Mouse (Mus musculus) right cerebral cortex, postnatal 4 days (tissue): ENCODE results near the gene Zfp652.

Experiments used
- DNase-seq: peaks from one replicate; pipeline ENCODE4 v3.0.0-alpha.2; 2022

The Zfp652 gene

DNA sequence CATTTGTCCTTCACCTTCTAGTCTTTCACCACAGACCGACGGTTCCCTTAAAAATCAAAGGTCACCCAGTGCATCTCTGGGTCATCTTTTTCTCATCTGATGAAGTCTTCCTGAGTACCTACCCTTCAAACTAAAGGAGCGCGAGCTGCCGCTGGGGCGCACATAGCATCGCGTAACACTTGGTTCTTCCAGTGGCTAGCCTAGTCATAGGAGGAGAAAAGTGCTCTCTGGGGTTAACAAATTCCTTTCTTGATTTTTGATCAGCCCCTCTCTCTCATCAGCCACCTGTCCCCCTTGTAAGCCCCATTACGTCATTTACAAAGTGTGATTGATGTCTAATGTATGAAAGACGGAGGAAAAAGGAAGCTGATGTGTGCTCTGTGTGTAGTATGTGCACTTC lies 56.7 kb downstream of the Zfp652 start:
- no peak for DNase-seq

- DNase-seq: peak; percentile 32
Observed at GRCm38 (mm10) chr11:95770720-95771364, 58.4 kb downstream of the Zfp652 start.

DNA sequence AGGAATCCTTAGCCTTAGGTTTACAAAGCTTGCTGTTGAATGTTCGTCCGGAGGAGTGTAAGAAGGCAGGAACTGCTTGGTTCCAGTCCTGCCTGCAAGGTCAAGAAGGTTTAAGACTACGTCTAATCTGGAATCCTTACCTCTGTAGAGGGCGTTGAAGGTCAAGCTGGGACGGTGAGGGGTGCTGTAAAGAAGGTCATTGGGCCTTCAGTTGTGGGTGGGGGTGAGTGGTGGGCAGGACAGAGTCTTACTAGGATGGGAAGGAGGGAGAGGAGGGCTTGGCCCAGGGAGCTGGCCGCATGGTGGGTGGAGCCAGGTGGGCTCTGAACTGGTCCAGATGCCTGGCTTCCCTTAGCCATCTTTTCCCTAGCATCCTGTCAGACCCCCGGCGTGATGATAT lies 59.2 kb downstream of the Zfp652 start:
- no peak for DNase-seq

GRCm38 (mm10) chr11:95773264-95773663 lies 60.8 kb downstream of the Zfp652 start:
- no peak for DNase-seq

DNA sequence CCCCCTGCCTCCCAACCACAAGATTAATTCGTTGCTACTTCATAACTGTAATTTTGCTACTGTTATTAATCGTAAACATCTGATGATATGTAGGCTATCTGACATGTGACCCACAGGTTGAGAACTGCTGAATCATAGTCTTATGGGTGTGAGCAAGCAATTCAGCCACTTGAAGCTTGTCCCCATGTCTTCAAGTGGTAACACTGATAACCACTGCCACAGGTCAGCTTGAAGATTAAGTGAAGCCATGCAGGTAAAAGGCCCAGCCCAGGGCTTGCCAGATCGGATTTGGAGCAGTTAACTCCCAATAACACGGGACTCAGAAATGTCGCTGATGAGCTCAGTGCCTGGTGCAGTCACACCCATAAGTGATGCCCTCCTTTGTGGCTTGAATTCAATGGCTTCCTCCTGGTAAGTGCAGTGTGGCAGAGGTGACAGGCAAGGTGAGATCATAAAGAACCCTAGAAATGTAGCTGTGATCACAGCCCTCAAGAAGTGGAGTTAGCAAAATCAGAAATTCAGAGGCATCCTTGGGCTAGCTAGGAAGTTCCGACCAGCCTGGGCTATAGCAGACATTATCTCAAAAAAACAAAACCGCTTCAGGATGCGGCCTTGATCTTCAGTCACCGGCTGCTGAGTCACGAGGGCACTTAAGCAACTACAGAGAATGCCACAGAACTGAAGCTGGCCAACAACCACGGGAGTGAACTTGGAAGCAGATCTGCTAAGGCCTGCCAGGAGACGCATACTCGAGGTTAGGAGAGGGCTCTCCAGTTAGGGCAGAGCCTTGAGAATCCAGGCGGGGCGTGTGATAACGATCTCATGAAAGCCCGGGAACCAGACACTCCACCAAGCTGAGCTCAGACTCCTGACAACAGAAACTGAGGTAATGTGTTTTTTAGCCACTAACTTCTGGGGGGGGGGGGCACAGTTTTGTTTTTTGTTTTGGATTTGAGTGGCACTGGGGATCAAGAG lies 65.1 kb downstream of the Zfp652 start:
- DNase-seq: no peak

GRCm38 (mm10) chr11:95778831-95779251 lies 66.4 kb downstream of the Zfp652 start:
- DNase-seq: no peak

GRCm38 (mm10) chr11:95779366-95779765 lies 66.9 kb downstream of the Zfp652 start:
- DNase-seq: no peak

- no peak for DNase-seq
Observed at GRCm38 (mm10) chr11:95780480-95780879, 68.0 kb downstream of the Zfp652 start.

DNA sequence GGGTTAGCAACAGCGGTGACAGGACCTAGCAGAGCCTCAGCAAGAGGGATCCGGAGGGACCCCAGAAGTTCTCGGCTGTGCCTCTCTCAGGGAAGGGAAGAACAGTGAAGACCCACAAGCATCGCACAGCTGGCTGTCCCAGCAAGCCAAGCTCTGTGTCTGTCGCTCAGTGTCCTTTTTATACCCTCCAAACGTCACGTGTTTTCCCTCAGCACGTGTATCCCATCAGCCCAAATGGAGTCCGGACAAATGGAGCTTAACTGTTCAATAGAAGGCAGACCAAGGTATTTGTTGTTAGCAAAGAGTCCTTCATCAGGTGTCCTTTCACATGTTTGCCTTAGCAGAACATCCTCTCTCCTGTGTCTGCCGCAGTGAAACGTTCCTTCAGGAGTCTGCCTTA lies 69.1 kb downstream of the Zfp652 start:
- no peak for DNase-seq

DNA sequence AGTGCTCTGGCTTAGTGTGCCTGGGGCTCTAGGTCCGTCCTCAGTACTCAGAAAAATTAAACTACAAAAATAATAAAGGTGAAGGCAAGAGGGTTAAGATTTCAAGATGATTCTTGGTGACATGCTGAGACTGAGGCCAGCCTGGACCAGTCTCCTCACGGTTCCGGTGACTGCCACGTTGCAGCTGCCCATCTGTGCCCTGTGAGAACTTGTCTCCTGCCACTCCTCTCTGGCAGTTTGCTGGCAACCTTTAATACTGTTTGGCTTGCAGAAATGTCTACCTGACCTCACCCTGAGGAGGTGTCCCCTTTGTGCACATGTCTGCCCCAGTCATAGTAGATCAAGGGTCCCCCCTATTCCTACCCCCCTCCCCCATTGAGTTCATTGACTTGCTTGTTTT lies 71.0 kb downstream of the Zfp652 start:
- no peak for DNase-seq

DNA sequence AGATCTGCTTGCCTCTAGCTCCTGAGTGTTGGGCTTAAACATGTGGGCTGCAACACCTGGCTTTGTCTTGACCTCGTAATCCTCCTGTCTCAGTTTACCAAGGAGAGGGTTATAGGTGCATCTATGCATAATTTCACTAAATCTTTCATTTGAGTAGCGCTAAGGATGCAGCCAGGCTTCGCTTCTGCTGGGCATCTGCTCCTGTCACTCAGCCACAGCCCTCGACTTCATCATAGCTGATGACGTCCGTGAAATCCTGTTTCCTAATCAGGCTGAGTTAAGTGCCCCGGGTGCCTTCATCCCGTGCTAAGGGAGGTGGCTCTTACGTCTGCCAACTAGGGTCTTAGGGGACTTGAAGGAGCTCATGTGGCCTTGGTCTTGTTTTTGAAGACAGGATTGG lies 71.5 kb downstream of the Zfp652 start:
- DNase-seq: no peak

DNA sequence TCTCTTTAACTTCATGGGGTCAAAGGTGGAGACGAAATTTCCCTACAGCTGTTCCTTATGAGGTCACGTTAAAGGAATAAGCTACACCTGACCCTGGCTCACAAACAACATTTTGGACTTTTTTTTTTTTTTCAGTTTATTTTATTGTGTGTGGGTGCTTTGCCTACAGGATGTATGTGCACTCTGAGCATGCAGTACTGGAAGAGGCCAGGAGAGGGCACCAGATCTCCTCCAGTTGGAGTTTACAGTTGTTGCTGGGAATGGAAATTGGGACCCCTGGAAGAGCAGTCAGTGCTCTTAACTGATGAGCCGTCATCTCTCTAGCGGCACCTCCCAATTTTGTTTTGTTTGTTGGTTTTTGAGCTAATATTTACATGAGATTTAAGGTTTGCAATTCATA lies 73.2 kb downstream of the Zfp652 start:
- DNase-seq: peak; percentile 20

GRCm38 (mm10) chr11:95786511-95786910 lies 74.0 kb downstream of the Zfp652 start:
- DNase-seq: no peak

DNA sequence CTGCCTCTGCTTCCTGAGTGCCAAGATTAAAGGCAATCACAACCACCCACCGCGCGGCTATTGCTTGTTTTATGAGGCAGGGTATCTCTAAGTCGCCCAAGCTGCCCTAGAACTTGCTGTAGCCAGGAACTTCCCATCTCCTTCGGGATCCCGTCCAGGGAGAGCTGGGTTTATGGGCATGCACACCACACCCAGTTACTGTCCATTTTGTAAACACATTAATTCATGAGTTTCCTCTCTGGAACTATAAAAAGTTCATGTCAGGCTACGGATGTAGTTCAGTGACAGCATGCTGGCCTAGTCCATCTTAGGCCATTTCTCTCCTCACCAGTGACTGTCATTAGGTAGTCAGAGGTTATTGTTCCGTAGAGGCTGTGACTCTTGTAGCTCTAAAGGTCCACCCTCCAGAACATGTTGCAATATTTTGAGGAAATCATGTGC lies 77.0 kb downstream of the Zfp652 start:
- no peak for DNase-seq

DNA sequence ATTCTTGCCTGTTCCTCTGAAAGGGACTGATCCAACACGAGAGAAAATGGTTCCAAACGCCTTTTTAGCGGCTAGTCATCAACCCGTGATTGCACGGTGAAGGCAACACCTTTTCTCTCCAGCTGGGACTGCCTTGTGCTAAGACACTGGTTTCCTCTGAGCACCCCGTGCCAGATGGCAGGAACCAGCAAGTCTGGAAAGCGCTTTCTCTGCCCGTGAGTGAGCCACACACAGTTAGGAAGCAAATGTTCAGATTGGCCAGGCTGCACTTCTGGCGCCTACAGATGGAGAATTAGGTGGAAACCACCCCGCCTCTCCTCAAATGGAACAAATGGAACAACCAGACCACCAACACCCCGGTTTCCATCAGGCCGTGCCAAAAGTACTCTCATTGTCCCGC lies 79.3 kb downstream of the Zfp652 start:
- peak; percentile 15 for DNase-seq

DNA sequence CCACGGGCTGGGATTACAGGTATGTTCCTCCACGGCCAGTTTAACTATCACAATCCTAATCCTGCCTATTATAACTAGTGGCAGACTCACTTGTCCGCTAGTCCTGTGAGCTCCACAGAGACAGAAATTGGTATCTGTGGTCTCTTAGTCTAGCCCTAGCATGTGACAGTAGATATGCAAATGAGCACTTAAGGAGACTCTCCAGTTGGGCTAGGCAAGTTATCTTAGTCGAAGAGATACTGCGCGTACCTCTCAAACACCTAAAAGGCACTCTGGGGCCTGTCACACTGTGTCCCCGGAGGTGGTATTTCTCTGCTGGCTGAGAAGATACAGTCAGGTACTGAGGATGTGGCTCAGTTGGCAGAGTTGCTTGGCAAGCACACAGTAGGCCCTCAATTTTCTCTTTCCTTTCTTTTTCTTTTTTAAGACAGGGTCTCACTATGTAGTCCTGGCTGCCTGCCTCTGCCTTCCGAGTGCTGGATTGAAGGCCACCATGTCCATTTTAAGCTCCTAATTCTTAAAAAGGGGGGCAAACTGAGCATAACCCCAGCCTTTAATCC lies 80.6 kb downstream of the Zfp652 start:
- no peak for DNase-seq

DNA sequence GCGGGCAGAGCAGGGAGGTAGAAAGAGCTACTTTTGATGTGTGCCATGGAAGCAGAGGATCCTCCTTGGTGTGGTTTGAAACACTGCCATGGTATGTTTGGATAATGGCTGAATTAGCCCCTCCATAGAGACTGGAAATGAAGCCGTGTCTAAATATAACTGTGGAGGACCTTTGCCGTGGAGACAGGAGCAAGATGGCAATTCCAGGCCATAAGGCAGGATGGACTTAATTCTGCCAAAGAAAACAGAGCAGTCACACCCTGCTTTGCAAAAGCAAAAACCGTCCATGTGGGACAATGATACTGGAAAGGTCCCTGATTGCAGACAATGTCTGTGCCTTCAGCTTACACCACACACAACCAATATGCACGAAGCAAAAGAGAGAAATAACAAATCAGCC lies 81.7 kb downstream of the Zfp652 start:
- DNase-seq: no peak

- DNase-seq: no peak
Observed at GRCm38 (mm10) chr11:95795582-95795981, 83.1 kb downstream of the Zfp652 start.

GRCm38 (mm10) chr11:95805010-95805409 lies 92.5 kb downstream of the Zfp652 start:
- DNase-seq: no peak

- DNase-seq: no peak
Observed at GRCm38 (mm10) chr11:95805527-95805926, 93.1 kb downstream of the Zfp652 start.

DNA sequence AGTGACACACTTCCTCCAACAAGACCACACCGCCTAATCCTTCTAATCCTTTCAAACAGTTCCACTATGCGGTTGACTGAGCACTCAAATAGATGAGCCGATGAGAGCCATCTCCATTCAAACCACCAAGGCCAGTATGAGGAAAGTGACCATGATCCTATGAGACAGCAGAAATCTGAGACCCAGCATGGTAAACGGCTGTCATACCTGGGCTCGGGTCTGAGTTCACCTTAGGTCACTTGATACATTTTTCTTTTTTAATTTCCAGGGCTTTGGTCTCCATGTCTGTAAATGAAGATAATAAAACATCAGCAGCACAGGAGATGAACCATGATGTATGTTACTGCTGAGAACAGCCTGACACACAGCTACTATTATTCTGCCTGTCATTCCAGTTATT lies 95.4 kb downstream of the Zfp652 start:
- no peak for DNase-seq

GRCm38 (mm10) chr11:95808448-95809011 lies 96.1 kb downstream of the Zfp652 start:
- no peak for DNase-seq

- DNase-seq: no peak
Observed at GRCm38 (mm10) chr11:95809603-95810002, 97.1 kb downstream of the Zfp652 start.
